Mouse (Mus musculus) hindbrain, embryonic 13.5 days (tissue): Measurements from ENCODE around the gene Tns3. TPM values are rescaled to one million over a fixed set of nuclear protein-coding genes. Genes with fewer than 3 reads are reported as not detected.

Experiments
- ATAC-seq: fragments of 200-750 bp; cut with Nextera tagmentation; 2 replicates; pipeline ENCODE4 v1.8.0; 2017; ENCODE audit warnings: moderate TSS enrichment; ENCODE audit not compliant: low FRiP score
- H3K27ac ChIP-seq: fragments of 300-500 bp; sonication (generic); 2 replicates; pipeline ENCODE4 v1.5.1; 2015; ENCODE audit warnings: inconsistent platforms, mild to moderate bottlenecking, moderate library complexity
- H3K27me3 ChIP-seq: fragments of 300-500 bp; sonication (generic); 2 replicates; pipeline ENCODE4 v1.6.1; 2015; ENCODE audit warnings: mild to moderate bottlenecking, inconsistent platforms
- H3K36me3 ChIP-seq: fragments of 300-500 bp; sonication (generic); 2 replicates; pipeline ENCODE4 v1.6.1; 2015; ENCODE audit warnings: mild to moderate bottlenecking, inconsistent platforms
- H3K4me1 ChIP-seq: fragments of 300-500 bp; sonication (generic); replicated peaks from 2 replicates; pipeline ENCODE4 v1.6.1; 2015; ENCODE audit warnings: inconsistent platforms
- H3K4me2 ChIP-seq: fragments of 300-500 bp; sonication (generic); 2 replicates; pipeline ENCODE4 v1.6.1; 2015; ENCODE audit warnings: inconsistent platforms, mild to moderate bottlenecking, moderate library complexity
- H3K4me3 ChIP-seq: fragments of 300-500 bp; sonication (generic); 2 replicates; pipeline ENCODE4 v1.5.1; 2015; ENCODE audit warnings: mild to moderate bottlenecking, inconsistent platforms
- H3K9ac ChIP-seq: fragments of 300-500 bp; sonication (generic); 2 replicates; pipeline ENCODE4 v1.6.1; 2015; ENCODE audit warnings: mild to moderate bottlenecking, inconsistent platforms
- H3K9me3 ChIP-seq: fragments of 300-500 bp; sonication (generic); 2 replicates; pipeline ENCODE4 v1.6.1; 2016; ENCODE audit warnings: inconsistent platforms
- WGBS: fragments of 180-500 bp; shearing (Covaris S2); methylation state at CpG from one replicate; pipeline ENCODE4 v1.1.7; 2015; 5-methylcytosine and 5-hydroxymethylcytosine counted together
- polyA plus RNA-seq: library from polyadenylated mRNA; unstranded; fragments of >200 nt; fragmentation: Nextera tagmentation; extraction: Ambion mirVana; gene quantifications from 2 replicates; pipeline ENCODE4 v1.2.1, GENCODE M21; 2015

Tns3 gene
- polyA plus RNA-seq, 1 experiment from 2014 or later = 5.3 TPM

GRCm38 (mm10) chr11:8405225-8405899, 259.0 kb downstream of the Tns3 start:
- 31% methylated on average over 18 of the region's 18 CpGs for WGBS
- H3K36me3 ChIP-seq = no peaks in the 10 kb centered on the region
- peaks cover 5% of the 10 kb centered on the region; the same call in 1 of the 2 replicates for H3K4me1 ChIP-seq
- H3K4me2 ChIP-seq = no peak overlapping the region
- H3K9ac ChIP-seq = peak overlapping the region; percentile 24; the same call in 1 of the 2 replicates
- H3K9me3 ChIP-seq = no peaks in the 10 kb centered on the region
- no peak overlapping the region for H3K4me3 ChIP-seq
- H3K27ac ChIP-seq = no peak overlapping the region
- peak; percentile 89; the same call in 1 of the 2 replicates for ATAC-seq
- no peaks in the 10 kb centered on the region for H3K27me3 ChIP-seq

GRCm38 (mm10) chr11:8401328-8401727, 263.0 kb downstream of the Tns3 start:
- Histone ChIP-seq H3K27ac (no peak overlapping the region; the same call in 1 of the 2 replicates), H3K4me1 (peaks cover 5% of the 10 kb centered on the region; the same call in 1 of the 2 replicates), H3K9me3 (peaks cover 7% of the 10 kb centered on the region; the same call in 1 of the 2 replicates), H3K27me3 (no peaks in the 10 kb centered on the region), H3K4me2 (no peak overlapping the region), H3K4me3 (no peak overlapping the region), H3K9ac (no peak overlapping the region), H3K36me3 (no peaks in the 10 kb centered on the region)
- no peak for ATAC-seq
- WGBS = 55% methylated on average over 7 of the region's 7 CpGs

GRCm38 (mm10) chr11:8396329-8396728, 268.0 kb downstream of the Tns3 start:
- no peaks in the 10 kb centered on the region for H3K36me3 ChIP-seq
- no peak overlapping the region for H3K4me2 ChIP-seq
- WGBS = 80% methylated on average over 7 of the region's 7 CpGs
- no peak for ATAC-seq
- peaks cover 7% of the 10 kb centered on the region; the same call in 1 of the 2 replicates for H3K9me3 ChIP-seq
- peaks cover 2% of the 10 kb centered on the region; the same call in 1 of the 2 replicates for H3K4me1 ChIP-seq
- no peak overlapping the region for H3K4me3 ChIP-seq
- no peak overlapping the region for H3K9ac ChIP-seq
- no peak overlapping the region for H3K27ac ChIP-seq
- no peaks in the 10 kb centered on the region for H3K27me3 ChIP-seq

- Histone ChIP-seq H3K9me3 (no peaks in the 10 kb centered on the region), H3K27ac (no peak overlapping the region), H3K4me3 (no peak overlapping the region), H3K27me3 (no peaks in the 10 kb centered on the region), H3K4me2 (no peak overlapping the region), H3K4me1 (no peaks in the 10 kb centered on the region), H3K36me3 (no peaks in the 10 kb centered on the region), H3K9ac (no peak overlapping the region)
- 82% methylated on average over 5 of the region's 5 CpGs for WGBS
- no peak for ATAC-seq
Observed at GRCm38 (mm10) chr11:8391564-8391963, 272.8 kb downstream of the Tns3 start.

GRCm38 (mm10) chr11:8385891-8386405, 278.4 kb downstream of the Tns3 start:
- no peak for ATAC-seq
- no peaks in the 10 kb centered on the region for H3K27me3 ChIP-seq
- H3K9ac ChIP-seq = no peak overlapping the region
- H3K4me2 ChIP-seq = no peak overlapping the region
- H3K9me3 ChIP-seq = no peaks in the 10 kb centered on the region
- WGBS = 89% methylated on average over 7 of the region's 7 CpGs
- no peak overlapping the region for H3K4me3 ChIP-seq
- no peak overlapping the region for H3K27ac ChIP-seq
- no peaks in the 10 kb centered on the region for H3K36me3 ChIP-seq
- no peaks in the 10 kb centered on the region for H3K4me1 ChIP-seq
